Mouse (Mus musculus): ENCODE measurements around the gene Arhgef10l.
"Not testable (repeated sequence)": the region's sequence is repeated elsewhere in the genome, so short reads cannot be mapped to it uniquely, and the experiment has no call there.

The Arhgef10l gene

DNA sequence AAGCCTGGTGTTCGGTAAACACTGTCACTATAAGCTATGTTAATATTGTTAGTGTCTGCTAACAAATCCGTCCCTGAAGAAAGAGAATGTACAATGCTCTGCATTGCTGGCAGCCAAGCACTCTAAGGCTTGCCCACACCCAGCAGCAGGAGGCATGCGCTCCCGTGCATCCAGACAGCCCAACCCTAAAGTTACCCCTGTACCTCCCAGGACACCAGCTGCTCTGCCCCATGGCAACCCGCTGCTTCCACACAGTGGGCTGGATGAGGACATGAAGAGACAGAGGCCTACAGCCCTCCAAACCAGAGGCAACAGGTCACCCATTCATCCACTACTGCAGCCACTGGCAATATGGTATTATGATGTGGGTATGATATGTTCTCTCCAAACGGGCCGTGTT is 60.0 kb downstream of the Arhgef10l start:
- no peak for DNase-seq (ENCODE audit: low spot score)

DNA sequence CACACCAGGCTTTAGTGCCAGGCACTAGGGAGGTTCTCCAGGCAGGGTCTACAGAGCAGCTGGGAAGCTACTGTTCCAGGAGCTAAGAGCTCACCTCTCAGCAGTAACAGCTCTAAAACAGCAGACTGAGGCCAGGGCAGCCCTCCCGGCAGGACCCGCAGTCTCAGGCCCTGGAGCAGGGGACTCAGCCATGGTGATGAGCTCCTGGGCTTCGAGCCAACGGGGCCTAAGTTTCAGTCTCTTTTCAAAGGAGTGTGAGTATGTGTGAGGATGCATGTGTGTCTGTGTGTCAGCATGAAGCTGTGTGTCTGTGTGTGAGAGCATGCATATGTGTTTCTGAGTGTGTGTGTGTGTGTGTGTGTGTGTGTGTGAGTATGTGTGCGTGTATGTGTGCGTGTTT is 60.6 kb downstream of the Arhgef10l start:
- DNase-seq (ENCODE audit: low spot score): no peak

DNA sequence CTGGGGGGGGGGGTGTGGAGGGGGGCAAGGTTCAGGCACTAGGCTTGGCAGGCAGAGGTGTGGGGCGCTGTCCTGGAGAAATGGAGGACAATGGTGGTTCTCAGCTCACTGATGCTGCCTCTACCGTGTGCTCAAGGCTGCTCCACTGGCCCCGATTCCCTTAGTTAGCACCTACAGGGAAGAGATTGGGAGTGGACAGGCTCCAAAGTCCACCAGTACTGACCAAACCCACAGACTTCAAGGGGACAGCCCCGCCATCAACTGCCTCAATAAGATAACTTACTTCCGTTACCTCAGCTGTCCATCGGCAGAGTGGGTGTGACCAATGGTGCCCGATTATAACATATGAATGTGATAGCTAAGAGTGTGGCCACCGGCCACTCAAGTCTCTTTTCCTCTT is 61.3 kb downstream of the Arhgef10l start:
- DNase-seq (ENCODE audit: low spot score): no peak

DNA sequence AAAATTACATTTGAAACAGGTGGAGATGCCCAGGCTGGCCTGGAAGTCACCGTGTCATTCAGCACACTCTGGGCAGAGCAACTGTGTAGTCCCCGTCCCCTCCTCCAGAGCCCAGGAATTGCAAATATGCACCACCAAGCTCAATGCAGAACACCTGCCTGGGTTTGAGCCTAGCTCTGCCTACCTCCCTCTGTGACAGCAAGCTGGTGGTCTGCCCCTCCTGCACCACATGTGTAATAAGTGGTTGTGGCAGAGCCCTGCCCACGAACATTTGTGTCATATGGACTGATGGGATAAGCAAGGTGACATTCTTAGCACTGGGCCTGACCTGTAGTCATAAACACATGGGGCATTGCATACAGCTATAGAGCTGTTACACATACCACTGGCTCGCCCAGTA is 63.8 kb downstream of the Arhgef10l start:
- DNase-seq (ENCODE audit: low spot score): no peak

DNA sequence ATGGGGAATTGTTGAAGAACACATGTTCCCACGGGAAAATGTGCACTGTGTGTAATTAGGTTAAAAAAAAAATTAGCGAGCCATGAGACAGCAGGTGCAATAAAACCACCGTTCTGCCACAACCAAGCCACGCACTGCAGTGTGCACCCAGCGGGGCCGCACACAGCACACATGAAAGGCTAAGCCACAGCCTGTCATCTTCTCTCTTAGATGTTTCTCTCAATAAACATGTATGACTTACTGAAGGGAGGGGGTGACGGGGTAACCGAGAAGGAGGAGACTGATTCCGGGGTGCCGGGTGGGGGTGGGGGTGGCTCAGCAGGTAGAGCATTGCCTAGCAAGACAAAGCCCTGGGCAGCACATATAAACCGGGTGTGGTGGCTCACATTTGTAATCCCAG is 64.7 kb downstream of the Arhgef10l start:
- DNase-seq (ENCODE audit: low spot score): no peak

DNA sequence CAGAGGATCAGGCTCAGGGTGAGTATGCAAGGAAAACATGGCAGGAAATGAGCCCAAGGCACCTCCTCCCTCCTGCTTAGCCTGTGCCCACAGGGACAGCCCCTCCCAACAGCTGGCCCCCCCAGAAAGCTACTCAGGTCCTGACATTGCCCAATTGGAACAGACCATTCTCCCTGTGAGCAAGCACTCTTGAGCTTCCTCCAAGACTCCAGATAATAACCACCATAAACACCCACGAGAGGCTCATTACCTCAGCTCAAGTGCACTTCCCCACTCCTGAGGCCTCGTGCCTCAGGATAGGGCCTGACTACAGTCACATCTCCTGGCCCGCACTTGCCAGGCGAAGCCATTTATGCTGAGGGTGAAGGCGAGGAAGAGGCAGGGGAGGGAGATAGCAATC is 67.0 kb downstream of the Arhgef10l start:
- no peak for DNase-seq (ENCODE audit: low spot score)

DNA sequence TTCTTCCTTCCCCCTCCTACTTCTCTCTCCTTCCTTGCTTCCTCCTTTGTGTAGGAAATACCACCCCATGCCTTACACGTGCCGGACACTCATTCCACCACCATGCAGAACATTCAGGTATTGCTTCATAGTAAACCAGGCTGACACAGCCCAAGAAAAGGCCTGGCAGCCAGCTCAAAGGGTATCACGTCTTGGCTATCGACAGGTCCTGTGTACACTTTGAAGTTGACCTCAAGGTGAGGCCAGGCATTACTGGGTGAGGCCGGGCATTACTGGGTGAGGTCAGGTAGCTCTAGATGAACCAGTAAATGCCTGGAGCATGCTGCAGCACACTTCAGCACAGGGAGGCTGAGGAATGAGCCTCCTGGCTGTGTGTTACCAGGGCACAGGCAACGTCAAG is 67.9 kb downstream of the Arhgef10l start:
- no peak for DNase-seq (ENCODE audit: low spot score)

DNA sequence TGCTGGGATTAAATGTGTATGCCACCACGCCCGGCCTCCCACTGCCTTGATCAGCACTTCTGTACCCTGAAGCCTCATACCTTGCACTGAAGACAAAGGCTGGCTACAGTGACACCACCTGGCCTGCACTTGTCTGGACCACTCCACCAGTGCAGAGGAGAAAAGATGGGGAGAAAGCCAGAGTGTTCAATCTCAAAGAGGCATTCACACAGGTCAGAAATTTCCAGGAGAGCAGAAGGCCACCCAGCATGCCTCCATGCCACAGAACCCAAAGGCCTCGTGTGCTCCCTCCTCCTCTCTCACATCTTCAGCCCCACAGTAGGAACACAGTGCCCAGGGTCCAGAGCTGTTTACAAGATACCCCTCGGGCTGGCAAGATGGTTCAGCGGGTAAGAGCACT is 68.4 kb downstream of the Arhgef10l start:
- DNase-seq (ENCODE audit: low spot score): no peak

DNA sequence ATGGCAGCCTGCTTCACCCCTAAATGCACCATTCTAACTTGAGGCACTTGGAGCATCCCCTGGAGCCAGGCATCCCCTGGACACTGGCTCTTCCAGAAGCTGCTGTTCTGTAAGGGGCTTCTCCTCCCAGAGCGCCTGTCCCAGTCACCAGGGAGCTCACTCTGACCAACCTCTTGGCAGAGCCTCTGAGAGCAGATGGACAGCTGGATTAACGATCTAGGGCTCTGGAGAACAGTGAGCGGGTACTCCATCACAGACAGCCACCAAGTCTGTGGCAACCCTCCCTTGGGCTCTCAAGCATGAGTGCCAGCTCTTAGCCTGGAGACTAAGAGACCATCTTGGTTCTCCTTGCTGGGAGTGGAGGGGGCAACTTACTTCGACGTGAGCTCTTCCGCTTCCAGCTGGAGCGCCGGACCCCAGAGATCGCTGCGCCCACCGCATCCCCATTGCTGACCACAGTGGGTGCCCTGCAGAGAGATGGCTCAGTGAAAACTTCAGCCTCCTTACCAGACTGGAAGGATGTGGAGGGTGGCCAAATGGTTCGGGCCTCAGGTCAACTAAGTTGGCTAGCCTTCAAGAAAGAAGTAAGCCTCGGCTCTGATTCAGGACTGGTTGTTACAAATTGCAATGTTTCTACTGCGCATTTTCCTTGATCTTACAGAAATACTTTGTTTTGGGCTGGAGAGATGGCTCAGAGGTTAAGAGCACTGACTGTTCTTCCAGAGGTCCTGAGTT is 71.9 kb downstream of the Arhgef10l start:
- no peak for DNase-seq (ENCODE audit: low spot score)

DNA sequence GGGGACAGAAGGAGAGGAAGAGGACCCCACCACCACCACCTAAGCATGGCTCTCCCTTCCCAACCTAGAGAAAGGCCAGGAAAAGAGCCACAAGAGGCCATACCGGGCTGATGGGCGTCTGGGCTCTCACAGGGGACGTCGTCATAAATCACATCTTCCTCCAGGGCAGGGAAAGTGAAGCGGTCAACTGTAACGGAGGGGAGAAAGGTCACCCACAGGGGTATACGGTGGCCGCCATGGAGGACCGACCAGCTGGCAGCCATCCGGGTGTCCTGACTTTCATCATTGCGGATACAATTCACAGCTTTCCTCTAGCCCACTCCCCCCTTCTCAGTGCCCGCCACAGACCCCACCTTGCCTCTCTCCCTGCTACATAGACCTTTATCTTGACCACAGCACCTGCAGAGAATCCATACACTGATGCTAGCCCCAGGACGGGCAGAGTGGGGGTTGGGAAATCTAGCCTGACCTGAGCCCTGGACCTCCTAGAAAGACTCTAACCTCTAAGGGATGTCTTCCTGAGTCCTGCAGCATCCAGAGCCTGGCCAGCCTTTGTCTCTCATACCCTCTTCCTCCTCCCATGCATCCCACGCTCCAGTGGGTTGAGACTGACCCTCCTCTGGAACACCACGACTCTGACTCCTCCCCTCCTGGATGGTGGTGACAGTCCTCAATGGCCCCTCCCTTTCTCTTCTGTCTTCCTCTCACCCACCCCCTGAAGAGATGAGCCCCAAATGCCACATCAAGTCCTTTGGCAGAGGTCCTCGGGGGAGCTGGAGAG is 72.6 kb downstream of the Arhgef10l start:
- DNase-seq (ENCODE audit: low spot score): no peak

DNA sequence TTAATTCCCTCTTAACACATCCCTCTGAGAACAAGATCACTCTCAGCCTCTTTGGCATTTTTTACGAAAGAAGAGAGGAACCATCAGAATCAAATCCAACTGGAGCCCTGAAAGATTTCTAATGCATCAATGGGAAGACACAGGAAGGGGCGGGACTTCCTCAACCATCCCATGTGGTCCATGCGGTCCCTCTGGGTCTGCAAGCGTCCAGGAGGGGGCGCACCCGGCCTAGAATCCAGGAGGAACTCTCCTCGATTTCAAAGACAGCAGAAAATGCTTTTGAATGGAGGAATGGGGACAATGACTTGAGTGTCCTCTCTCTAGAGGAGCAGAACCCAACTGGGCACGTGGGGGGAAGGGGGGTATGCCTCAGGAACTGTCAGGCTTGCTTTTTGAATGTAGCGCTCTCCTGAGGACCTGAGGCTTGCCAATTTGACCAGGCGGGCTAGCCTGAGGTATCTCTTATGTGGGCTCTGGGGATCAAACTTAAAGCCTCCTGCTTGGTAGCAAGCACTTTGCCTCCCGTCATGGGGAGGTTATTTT is 73.5 kb downstream of the Arhgef10l start:
- DNase-seq (ENCODE audit: low spot score): peak; percentile 90

DNA sequence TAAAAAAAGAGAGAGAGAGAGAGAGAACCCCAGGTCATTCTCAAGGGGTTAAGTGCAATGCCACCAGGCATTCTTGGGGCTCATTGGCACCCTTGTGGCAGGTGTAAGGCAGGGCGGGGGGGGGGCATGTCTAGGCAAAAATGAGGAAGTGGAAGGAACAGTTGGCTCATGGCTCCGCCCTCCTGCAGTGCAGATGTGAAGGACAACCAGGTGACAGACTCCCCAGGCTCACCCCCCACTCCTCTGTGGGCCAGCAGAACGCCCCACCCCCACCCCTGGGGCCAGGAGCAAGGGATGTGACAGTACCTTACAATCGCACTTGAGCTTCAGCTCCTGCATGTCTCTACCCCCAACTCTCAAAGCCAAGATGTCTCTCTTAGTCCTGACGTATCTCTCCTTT is 79.3 kb downstream of the Arhgef10l start:
- no peak for DNase-seq (ENCODE audit: low spot score)

DNA sequence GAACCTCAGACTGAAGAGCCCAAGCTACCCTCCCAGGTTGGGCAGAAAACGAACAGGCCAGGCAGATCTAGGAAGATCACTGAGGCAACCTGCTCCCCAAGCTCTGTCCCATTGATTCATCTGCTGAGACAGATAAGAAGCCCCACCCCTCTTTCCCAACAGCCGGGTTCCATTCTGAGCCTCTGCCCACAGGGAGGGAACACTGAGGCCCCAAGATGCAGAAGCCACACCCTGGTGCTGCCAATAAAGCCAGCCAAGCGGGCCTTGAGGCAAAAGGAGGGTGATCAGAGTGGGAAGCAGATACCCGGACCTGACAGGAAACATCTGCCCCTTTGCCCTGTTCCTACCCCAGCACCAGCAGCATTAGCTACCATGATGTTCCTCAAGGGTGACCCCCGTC is 81.6 kb downstream of the Arhgef10l start:
- no peak for DNase-seq (ENCODE audit: low spot score)

DNA sequence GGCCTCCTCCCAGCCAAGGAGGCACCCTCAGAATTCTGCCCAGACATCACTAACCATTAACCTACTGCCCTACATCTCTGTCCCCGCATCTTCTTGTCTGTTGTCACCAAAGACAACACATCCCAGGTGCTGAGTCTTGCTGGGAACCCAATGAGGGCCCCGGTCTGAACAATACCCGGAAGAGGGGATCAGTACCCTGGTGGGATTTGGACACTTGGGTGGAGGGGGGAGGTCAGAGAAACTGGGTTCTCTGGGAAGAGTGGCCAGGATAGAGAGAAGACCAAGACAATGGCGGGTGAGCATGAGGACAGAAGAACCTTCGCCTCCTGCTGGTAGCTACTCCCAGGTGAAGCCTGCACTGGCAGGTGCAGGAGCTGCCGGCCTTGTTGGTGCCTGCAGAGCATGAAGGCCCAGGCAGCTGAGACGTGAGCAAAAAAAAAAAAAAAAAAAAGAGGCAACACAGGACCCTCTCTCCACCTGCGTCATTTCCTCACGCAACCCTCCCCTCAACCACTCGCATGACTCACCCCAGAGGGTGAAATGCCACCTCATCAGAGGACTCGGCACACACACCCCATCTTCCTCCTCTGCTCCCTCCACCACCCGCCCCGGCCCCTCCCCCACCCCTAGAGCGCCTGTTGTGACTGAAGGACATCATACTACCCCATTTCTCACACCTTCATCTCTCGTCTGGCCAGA is 83.3 kb downstream of the Arhgef10l start:
- DNase-seq (ENCODE audit: low spot score): no peak

DNA sequence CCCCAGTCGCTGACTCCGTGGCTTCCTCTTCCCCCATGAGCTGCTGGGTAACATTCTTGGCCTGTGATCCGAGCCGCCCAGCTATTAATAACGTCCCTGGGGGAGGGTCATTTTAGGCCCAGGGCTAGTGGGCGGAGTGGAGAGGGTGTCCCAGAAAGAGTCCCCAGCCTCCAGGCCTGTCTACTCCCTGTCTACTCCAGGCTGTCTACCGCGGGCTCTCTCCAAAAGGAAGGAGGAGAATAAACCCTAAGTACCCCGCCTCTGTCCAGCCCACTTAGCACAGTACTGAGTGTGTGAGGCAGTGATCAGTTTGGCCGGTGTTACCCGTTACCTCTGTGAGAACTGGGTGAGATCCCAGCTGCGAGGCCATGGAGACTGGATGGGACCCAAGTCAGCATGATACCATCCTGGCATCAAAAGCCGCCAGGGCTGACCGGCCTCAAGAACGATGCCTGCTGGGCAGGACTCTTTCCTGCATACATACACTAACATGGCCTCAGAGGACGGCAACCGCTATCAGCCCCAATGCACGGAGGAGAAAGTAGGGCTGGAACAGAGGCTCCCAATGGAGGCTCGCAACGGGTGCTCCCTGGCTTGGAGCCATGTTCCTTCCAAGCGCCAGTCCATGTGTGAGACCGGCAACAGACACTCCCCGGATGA is 84.0 kb downstream of the Arhgef10l start:
- DNase-seq (ENCODE audit: low spot score): peak; percentile 21

DNA sequence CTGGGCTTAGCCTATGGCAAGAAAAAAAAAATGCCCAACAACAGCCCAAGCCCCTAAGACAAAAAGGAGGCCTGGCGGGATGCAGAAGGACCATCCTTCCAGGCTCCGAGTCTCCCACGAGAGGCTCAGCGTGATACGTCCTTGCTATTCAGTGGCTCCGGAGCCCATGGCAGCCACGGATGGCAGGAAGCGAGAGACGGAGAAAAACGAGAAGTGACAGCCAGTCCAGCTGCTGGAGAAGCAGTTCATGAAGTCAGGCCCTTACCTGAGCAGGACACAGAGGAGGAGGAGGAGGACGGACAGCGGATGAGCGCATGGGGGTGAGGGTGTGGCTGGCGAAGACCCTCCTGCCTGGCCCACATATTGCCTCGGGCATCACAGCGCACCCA is 84.5 kb downstream of the Arhgef10l start:
- DNase-seq (ENCODE audit: low spot score): no peak

DNA sequence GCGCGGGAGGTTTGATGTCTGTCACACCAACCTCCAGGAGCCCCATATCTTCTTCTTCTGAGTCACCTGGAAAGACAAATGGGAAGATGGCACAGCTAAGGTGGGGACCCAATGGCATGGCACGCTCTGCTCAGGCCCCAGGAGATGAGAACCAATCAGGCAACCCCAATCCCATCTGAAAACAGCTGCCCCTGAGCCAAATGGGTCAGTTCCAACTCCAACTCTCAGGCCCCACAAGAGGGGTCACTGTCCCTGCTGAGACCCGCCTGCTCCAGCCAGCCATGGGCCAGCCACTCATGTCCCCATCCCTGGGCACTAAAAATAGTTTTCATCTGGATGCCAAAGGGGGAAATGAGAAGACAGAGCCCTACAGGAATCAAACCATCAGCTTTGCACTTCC is 84.9 kb downstream of the Arhgef10l start:
- no peak for DNase-seq (ENCODE audit: low spot score)

DNA sequence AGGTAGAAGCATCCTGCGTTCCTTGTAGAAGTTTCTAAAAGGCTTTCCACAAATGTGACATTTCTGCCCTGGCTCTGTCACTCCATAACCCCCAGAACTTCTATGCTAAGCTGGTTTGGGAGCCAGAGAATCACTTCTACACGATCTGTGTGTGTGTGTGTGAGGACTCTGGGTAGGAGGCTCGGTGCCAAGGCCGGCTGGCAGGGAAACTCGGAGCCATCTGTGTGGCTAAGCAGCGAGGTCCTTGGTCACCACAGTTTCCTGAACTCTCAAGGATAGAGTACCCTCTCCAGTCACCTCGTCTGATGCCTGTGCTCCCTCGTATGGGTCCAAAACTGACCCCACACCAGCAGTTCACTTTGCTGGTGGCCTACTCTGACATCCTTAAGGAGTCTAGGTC is 86.2 kb downstream of the Arhgef10l start:
- no peak for DNase-seq (ENCODE audit: low spot score)

DNA sequence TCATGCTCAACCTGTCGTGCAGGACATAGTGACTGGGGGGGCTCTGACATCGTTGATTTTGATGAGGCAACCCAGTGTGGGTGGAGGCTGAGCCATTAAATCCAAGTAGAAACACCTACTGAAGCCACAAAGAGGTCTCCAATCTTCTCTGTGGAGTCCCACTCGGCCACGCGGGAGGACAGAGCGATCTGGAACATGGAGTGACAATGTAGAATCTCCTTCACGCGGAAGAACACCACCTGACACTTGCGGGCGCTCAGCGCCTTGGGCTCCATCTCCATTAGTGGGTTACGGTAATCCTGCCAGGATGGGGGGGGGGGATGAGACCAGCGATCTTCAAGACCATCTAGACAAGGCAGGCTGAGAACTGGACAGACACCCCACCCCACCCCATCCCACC is 86.7 kb downstream of the Arhgef10l start:
- no peak for DNase-seq (ENCODE audit: low spot score)

DNA sequence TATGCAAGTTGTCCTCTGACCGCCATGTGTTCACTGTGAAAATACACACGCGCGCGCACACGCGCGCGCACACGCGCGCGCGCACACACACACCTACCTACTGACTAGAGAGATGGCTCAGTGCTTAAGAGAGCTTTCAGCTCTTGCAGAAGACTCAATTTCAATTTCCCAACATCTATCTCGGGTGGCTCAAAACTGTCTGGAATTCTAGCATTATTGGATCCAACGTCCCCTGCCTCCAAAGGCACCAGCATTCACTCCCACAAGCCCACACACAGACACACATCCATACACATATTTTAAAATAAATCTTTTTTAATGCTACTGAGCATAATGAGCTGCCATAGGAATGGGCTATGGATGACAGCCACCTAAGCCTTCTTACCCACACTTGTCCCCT is 89.2 kb downstream of the Arhgef10l start:
- DNase-seq (ENCODE audit: low spot score): no peak

DNA sequence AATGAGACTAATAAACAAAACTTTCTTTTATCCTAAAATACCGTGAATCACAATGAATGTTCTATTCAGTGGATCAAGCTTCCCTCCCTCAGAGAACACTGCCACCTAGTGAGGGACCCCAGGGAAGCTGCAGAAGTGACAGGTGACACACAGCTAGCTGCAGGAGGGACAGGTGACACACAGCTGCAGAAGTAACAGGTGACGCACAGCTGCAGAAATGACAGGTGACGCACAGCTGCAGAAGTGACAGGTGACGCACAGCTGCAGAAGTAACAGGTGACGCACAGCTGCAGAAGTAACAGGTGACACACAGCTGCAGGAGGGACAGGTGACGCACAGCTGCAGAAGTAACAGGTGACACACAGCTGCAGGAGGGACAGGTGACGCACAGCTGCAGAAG is 90.9 kb downstream of the Arhgef10l start:
- not testable (repeated sequence) for DNase-seq (ENCODE audit: low spot score)

DNA sequence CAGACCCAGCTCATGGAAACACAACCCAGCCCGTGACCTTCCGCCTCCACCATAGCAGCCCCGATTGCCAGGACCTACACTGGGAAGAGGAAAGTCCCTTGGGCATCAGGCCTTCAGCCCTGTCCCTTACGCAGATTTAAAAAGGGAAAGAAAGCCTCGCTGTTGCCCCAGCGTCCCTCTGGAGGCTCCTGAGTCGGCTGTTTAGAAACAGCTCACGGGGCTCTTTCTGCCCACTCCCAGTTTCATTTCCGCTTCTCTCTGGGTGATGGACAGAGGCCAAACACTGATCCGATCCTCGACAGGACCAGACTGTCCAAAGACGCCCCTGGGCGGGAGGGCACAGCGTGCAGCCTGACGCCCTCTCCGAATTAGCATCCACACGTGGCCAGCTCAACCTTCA is 93.4 kb downstream of the Arhgef10l start:
- DNase-seq (ENCODE audit: low spot score): no peak

Measured in retina, embryonic 14.5 days (tissue).